Mouse (Mus musculus): ENCODE data around the gene Tab1. TPM values are rescaled to one million over a fixed set of nuclear protein-coding genes. Genes with fewer than 3 reads are reported as not detected.

The Tab1 gene
- total and polyA plus RNA-seq, 2 experiments from 2014 or later, result 25.7 to 52.1 TPM

DNA sequence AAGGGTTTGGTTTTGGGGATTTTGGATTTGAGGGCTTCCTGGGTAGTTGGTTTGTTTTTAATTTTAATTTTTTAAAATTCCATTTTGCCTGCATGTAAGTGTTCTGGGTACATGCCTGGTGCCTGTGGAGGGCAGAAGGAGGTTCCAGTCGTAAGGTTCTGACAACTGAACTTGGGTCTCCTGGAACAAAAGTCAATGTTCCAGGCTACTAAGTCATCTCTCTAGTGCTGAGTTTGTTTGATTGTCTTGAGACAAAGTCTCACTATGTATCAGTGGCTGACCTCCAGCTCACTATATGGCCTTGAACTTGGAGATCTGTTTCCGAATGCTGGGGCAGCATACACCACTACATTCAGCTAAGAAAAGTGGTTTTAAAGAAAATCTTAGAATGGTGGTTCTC, 2.6 kb downstream of the Tab1 start:
- H3K27ac ChIP-seq (ENCODE audit: low read depth, low read length), result no peak overlapping the region
- no peaks in the 10 kb centered on the region for H3K27me3 ChIP-seq (ENCODE audit: insufficient read depth, low read length)
- H3K9me3 ChIP-seq (ENCODE audit: low read length), result no peaks in the 10 kb centered on the region
- no peak overlapping the region for H3K4me2 ChIP-seq (ENCODE audit: low read depth)
- no peaks in the 10 kb centered on the region; the same call in 1 of the 2 replicates for H3K36me3 ChIP-seq (ENCODE audit: insufficient read depth)
- ATAC-seq (no peak), DNase-seq (no peak)
- no peak overlapping the region for H3K4me3 ChIP-seq (ENCODE audit: low read depth, low read length)
- H3K9ac ChIP-seq, result no peak overlapping the region
- peaks cover 9% of the 10 kb centered on the region; the same call in 1 of the 2 replicates for H3K4me1 ChIP-seq (ENCODE audit: insufficient read depth)
- WGBS, result 94% methylated on average over 2 of the region's 2 CpGs
- no peak for TF ChIP-seq CTCF (IDR thresholded peaks at IDR 0.05; ENCODE audit: low read depth)

DNA sequence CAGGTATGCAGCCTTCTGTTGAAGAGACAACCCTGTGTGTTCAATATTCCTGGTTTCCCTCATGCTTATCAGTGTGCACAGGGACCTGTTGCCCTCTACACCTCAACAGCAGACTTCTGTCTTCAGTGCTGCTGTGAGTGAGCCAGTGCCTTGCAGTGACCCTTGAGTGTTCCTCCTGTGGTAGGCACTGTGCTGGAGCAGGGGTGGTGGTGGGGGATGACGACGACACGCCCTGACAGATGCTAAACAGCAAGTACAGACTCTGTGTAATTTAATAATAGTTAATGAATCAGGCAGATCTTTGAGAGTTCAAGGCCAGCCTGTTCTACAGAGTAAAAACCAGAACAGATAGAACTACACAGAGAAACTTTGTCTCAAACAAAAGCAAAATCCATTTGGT, 3.7 kb downstream of the Tab1 start:
- H3K4me1 ChIP-seq (ENCODE audit: insufficient read depth), result peaks cover 9% of the 10 kb centered on the region; the same call in 1 of the 2 replicates
- no peak overlapping the region for H3K4me2 ChIP-seq (ENCODE audit: low read depth)
- no peak overlapping the region for H3K9ac ChIP-seq
- no peaks in the 10 kb centered on the region for H3K27me3 ChIP-seq (ENCODE audit: insufficient read depth, low read length)
- no peaks in the 10 kb centered on the region; the same call in 1 of the 2 replicates for H3K36me3 ChIP-seq (ENCODE audit: insufficient read depth)
- DNase-seq, result no peak
- H3K4me3 ChIP-seq (ENCODE audit: low read depth, low read length), result no peak overlapping the region
- WGBS, result 95% methylated on average over 3 of the region's 3 CpGs
- no peak for ATAC-seq
- TF ChIP-seq CTCF (IDR thresholded peaks at IDR 0.05; ENCODE audit: low read depth), result no peak
- H3K9me3 ChIP-seq (ENCODE audit: low read length), result no peaks in the 10 kb centered on the region
- no peak overlapping the region for H3K27ac ChIP-seq (ENCODE audit: low read depth, low read length)

- no peak for DNase-seq
- no peak; the same call in 1 of the 2 replicates for TF ChIP-seq CTCF (IDR thresholded peaks at IDR 0.05; ENCODE audit: low read depth)
- Histone ChIP-seq H3K9me3 (ENCODE audit: low read length) (no peaks in the 10 kb centered on the region), H3K4me1 (ENCODE audit: insufficient read depth) (peaks cover 9% of the 10 kb centered on the region; the same call in 1 of the 2 replicates), H3K36me3 (ENCODE audit: insufficient read depth) (no peaks in the 10 kb centered on the region; the same call in 1 of the 2 replicates), H3K27ac (ENCODE audit: low read depth, low read length) (no peak overlapping the region), H3K9ac (no peak overlapping the region), H3K4me2 (ENCODE audit: low read depth) (no peak overlapping the region), H3K27me3 (ENCODE audit: insufficient read depth, low read length) (no peaks in the 10 kb centered on the region), H3K4me3 (ENCODE audit: low read depth, low read length) (no peak overlapping the region)
- WGBS, result 64% methylated on average over 17 of the region's 17 CpGs
- ATAC-seq, result no peak
These were observed 5.2 kb downstream of the Tab1 start for GRCm38 (mm10) chr15:80137945-80138791.

DNA sequence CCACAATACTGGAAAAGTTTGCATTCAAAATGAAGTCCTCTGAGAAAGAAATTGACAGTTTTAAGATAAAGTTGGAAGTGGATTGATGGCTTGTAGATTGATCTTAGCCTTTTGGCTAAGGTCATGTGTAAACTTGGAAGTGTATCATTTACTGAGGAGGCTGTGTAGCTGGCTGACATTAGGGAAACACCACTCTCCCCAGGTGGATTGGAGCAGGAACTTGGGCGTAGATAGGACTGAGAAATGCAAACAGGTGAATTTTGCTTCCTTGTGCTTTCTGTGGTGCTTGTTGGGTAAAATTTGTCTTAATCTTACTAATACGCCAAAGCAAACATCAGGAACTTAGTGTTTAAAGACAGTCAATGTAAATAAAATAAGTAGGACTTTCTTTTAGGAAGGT, 7.4 kb downstream of the Tab1 start:
- no peaks in the 10 kb centered on the region for H3K27me3 ChIP-seq (ENCODE audit: insufficient read depth, low read length)
- no peak overlapping the region for H3K9ac ChIP-seq
- DNase-seq, result no peak
- no peak overlapping the region for H3K4me3 ChIP-seq (ENCODE audit: low read depth, low read length)
- WGBS, result 98% methylated on average over 2 of the region's 2 CpGs
- H3K27ac ChIP-seq (ENCODE audit: low read depth, low read length), result no peak overlapping the region
- no peaks in the 10 kb centered on the region; the same call in none of the 2 replicates for H3K36me3 ChIP-seq (ENCODE audit: insufficient read depth)
- no peak for TF ChIP-seq CTCF (IDR thresholded peaks at IDR 0.05; ENCODE audit: low read depth)
- no peak for ATAC-seq
- H3K9me3 ChIP-seq (ENCODE audit: low read length), result no peaks in the 10 kb centered on the region
- H3K4me1 ChIP-seq (ENCODE audit: insufficient read depth), result no peaks in the 10 kb centered on the region
- no peak overlapping the region for H3K4me2 ChIP-seq (ENCODE audit: low read depth)

DNA sequence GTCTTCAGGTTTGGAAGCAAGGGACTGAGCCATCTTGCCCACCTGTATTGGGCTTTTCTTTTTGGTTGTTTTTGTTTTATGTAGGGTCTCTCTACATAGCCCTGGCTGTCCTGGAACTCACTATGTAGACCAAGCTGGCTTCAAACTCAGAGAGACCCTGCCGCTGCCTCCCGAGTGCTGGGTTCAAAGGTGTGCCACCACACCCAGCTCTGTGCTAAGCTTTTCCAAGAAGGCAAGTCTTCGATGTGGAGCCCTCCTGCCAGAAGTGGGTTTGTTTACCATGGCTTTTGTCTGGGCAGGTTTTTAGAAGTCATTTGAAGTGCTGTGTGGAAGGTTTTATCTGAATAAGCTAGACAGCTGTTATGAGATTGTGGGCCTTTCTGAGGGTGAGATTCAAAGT, 8.0 kb downstream of the Tab1 start:
- Histone ChIP-seq H3K4me1 (ENCODE audit: insufficient read depth) (no peaks in the 10 kb centered on the region), H3K27me3 (ENCODE audit: insufficient read depth, low read length) (no peaks in the 10 kb centered on the region), H3K36me3 (ENCODE audit: insufficient read depth) (no peaks in the 10 kb centered on the region; the same call in none of the 2 replicates), H3K9ac (no peak overlapping the region), H3K27ac (ENCODE audit: low read depth, low read length) (no peak overlapping the region), H3K4me2 (ENCODE audit: low read depth) (no peak overlapping the region), H3K4me3 (ENCODE audit: low read depth, low read length) (no peak overlapping the region), H3K9me3 (ENCODE audit: low read length) (no peaks in the 10 kb centered on the region)
- no peak for DNase-seq
- ATAC-seq, result no peak
- WGBS, result 97% methylated on average over 3 of the region's 3 CpGs
- no peak for TF ChIP-seq CTCF (IDR thresholded peaks at IDR 0.05; ENCODE audit: low read depth)

- Histone ChIP-seq H3K36me3 (ENCODE audit: insufficient read depth) (no peaks in the 10 kb centered on the region; the same call in 1 of the 2 replicates), H3K4me1 (ENCODE audit: insufficient read depth) (no peaks in the 10 kb centered on the region), H3K9ac (no peak overlapping the region), H3K4me3 (ENCODE audit: low read depth, low read length) (no peak overlapping the region), H3K4me2 (ENCODE audit: low read depth) (no peak overlapping the region), H3K27ac (ENCODE audit: low read depth, low read length) (no peak overlapping the region), H3K27me3 (ENCODE audit: insufficient read depth, low read length) (no peaks in the 10 kb centered on the region), H3K9me3 (ENCODE audit: low read length) (no peaks in the 10 kb centered on the region)
- 98% methylated on average over 3 of the region's 3 CpGs for WGBS
- peak; percentile 43 for TF ChIP-seq CTCF (IDR thresholded peaks at IDR 0.05; ENCODE audit: low read depth)
- DNase-seq (no peak), ATAC-seq (no peak)
These were observed 9.2 kb downstream of the Tab1 start for GRCm38 (mm10) chr15:80142130-80142529.

DNA sequence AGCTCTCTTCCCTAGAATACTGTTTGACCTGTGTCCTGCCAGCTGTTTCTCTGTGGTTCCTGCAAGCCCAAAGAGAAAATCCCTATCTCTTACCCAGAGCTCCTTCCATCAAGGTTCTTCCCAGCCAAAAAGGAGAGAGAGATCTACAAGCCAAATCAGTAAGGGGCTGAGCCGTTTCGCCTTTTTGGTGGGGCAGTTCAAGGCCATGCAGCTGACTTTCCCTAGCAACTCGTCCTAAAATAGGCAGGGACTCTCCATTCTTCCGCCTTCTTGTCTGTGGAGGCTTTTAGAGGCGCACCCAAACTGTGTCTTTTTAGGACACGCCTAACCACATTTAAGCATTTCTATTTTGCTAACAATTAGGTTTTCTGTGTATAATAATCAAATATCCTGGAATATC, 10.8 kb downstream of the Tab1 start:
- Histone ChIP-seq H3K36me3 (ENCODE audit: insufficient read depth) (no peaks in the 10 kb centered on the region; the same call in 1 of the 2 replicates), H3K27me3 (ENCODE audit: insufficient read depth, low read length) (no peaks in the 10 kb centered on the region), H3K4me1 (ENCODE audit: insufficient read depth) (no peaks in the 10 kb centered on the region), H3K4me2 (ENCODE audit: low read depth) (no peak overlapping the region), H3K27ac (ENCODE audit: low read depth, low read length) (no peak overlapping the region), H3K4me3 (ENCODE audit: low read depth, low read length) (no peak overlapping the region), H3K9ac (no peak overlapping the region), H3K9me3 (ENCODE audit: low read length) (no peaks in the 10 kb centered on the region)
- no peak for DNase-seq
- WGBS, result 95% methylated on average over 6 of the region's 6 CpGs
- TF ChIP-seq CTCF (IDR thresholded peaks at IDR 0.05; ENCODE audit: low read depth), result no peak
- no peak for ATAC-seq
